In genomic region chr5:72086518-72086917, GRCm38 (mm10) we compare ENCODE assay signal across 8 mouse cellular contexts.
DNase-seq lines count a peak whose midpoint lies in the region; ATAC-seq lines count a peak whose summit lies in the region.
"Had no signal": no experiment of that assay in that cellular context is flagged by ENCODE, and none has a peak within 500 bp of the region (broad histone marks: within the 10 kb centered on the region; RNA-seq: fewer than 3 reads in every experiment).

No protein-coding gene starts in this region.

- DNase-seq in left cerebral cortex, postnatal 4 days = peak; percentile 5
- no peak for DNase-seq in left cerebral cortex, postnatal 10 days (ENCODE audit: extremely low spot score in 1 of 2, low spot score in 2 of 2)
- DNase-seq in adrenal gland, postnatal 25 days = peak; percentile 5
- DNase-seq in frontal cortex, postnatal 10 days (ENCODE audit: low spot score in 2 of 2) = no peak
- DNase-seq in embryo, embryonic 9.5 days (ENCODE audit: extremely low spot score) = no peak
- DNase-seq: heart, postnatal 14 days had no signal

- no peak overlapping the region for H3K9ac ChIP-seq in forebrain, embryonic 16.5 days (replicated peaks; ENCODE audit: low read depth, low read length)
- H3K9ac ChIP-seq in midbrain, embryonic 13.5 days (replicated peaks) = no peak overlapping the region

- WGBS in forebrain, embryonic 16.5 days = 96% methylated on average over 1 of the region's 1 CpGs
- WGBS in midbrain, embryonic 13.5 days = 87% methylated on average over 1 of the region's 1 CpGs

- H3K9me3 ChIP-seq in forebrain, embryonic 16.5 days (ENCODE audit: control insufficient read depth, low read length) = no peaks in the 10 kb centered on the region
- no peaks in the 10 kb centered on the region for H3K9me3 ChIP-seq in midbrain, embryonic 13.5 days

- no peaks in the 10 kb centered on the region for H3K27me3 ChIP-seq in forebrain, embryonic 16.5 days (replicated peaks; ENCODE audit: control insufficient read depth, insufficient read depth, low read length)
- no peaks in the 10 kb centered on the region for H3K27me3 ChIP-seq in midbrain, embryonic 13.5 days

- H3K27ac ChIP-seq in forebrain, embryonic 16.5 days (ENCODE audit: low read length) = no peak overlapping the region
- H3K27ac ChIP-seq in midbrain, embryonic 13.5 days = no peak overlapping the region

- ATAC-seq in forebrain, embryonic 16.5 days = peak; percentile 26; the same call in 1 of the 2 replicates
- peak; percentile 73; the same call in 1 of the 2 replicates for ATAC-seq in midbrain, embryonic 13.5 days

- no peaks in the 10 kb centered on the region for H3K36me3 ChIP-seq in forebrain, embryonic 16.5 days (ENCODE audit: control insufficient read depth, insufficient read depth)
- H3K36me3 ChIP-seq in midbrain, embryonic 13.5 days = no peaks in the 10 kb centered on the region

- no peaks in the 10 kb centered on the region for H3K4me1 ChIP-seq in forebrain, embryonic 16.5 days (replicated peaks; ENCODE audit: control insufficient read depth, insufficient read depth, low read length)
- no peaks in the 10 kb centered on the region for H3K4me1 ChIP-seq in midbrain, embryonic 13.5 days (replicated peaks)

- intact Hi-C loops in left cerebral cortex, postnatal 4 days (cut with DNase I) = no loop called here
- intact Hi-C loops in left cerebral cortex, postnatal 10 days (cut with DNase I) = no loop called here

- no peak overlapping the region for H3K4me3 ChIP-seq in forebrain, embryonic 16.5 days (replicated peaks; ENCODE audit: low read length)
- no peak overlapping the region for H3K4me3 ChIP-seq in midbrain, embryonic 13.5 days (replicated peaks)

- H3K4me2 ChIP-seq in forebrain, embryonic 16.5 days (ENCODE audit: low read length) = no peak overlapping the region
- H3K4me2 ChIP-seq in midbrain, embryonic 13.5 days (replicated peaks) = no peak overlapping the region

Comparison
In these comparisons a context has a peak if more than half of its experiments do, and no peak if none do; other contexts are left out.
1. DNase-seq: peak in left cerebral cortex, postnatal 4 days (single experiment) and adrenal gland, postnatal 25 days (single experiment); none in left cerebral cortex, postnatal 10 days (0 of 2), frontal cortex, postnatal 10 days (0 of 2) and embryo, embryonic 9.5 days (single experiment).